Mouse (Mus musculus) macrophage (primary cell): ENCODE measurements around the gene Mtch1. TPM values are rescaled to one million over a fixed set of nuclear protein-coding genes. Genes with fewer than 3 reads are reported as not detected.

ENCODE experiments used
- H3K27ac ChIP-seq: fragments of 350-480 bp; formaldehyde crosslinking; 2 replicates; pipeline ENCODE4 v1.9.0; 2021
- H3K36me3 ChIP-seq: fragments of 350-480 bp; formaldehyde crosslinking; 2 replicates; pipeline ENCODE4 v1.9.0; 2021; ENCODE audit errors: inconsistent target
- H3K4me3 ChIP-seq: fragments of 350-480 bp; formaldehyde crosslinking; 2 replicates; pipeline ENCODE4 v1.9.0; 2021; ENCODE audit errors: inconsistent target
- H3K79me2 ChIP-seq: fragments of 350-480 bp; formaldehyde crosslinking; 2 replicates; pipeline ENCODE4 v1.9.0; 2021; ENCODE audit errors: inconsistent target
- WGBS: methylation state at CpG from one replicate; pipeline ENCODE4 v1.1.7; 2026; ENCODE audit warnings: inconsistent platforms; ENCODE audit not compliant: missing documents; 5-methylcytosine and 5-hydroxymethylcytosine counted together
- polyA plus RNA-seq: library from polyadenylated mRNA; stranded (reverse); fragments of 250-400 nt; gene quantifications from 3 replicates; pipeline ENCODE4 v1.2.4, GENCODE M21; 2018; ENCODE audit warnings: inconsistent platforms

Gene Mtch1
- polyA plus RNA-seq, 1 experiment from 2014 or later, result 107 TPM

- H3K79me2 ChIP-seq, result no peaks in the 10 kb centered on the region
- 97% methylated on average over 4 of the region's 4 CpGs for WGBS
- no peak overlapping the region for H3K27ac ChIP-seq
- peaks cover 75% of the 10 kb centered on the region; the same call in 1 of the 2 replicates for H3K36me3 ChIP-seq
- no peak overlapping the region for H3K4me3 ChIP-seq
Observed at GRCm38 (mm10) chr17:29299282-29299681, 48.5 kb downstream of the Mtch1 start.

- WGBS, result 93% methylated on average over 6 of the region's 6 CpGs
- no peak overlapping the region for H3K4me3 ChIP-seq
- H3K79me2 ChIP-seq, result no peaks in the 10 kb centered on the region
- H3K27ac ChIP-seq, result no peak overlapping the region
- H3K36me3 ChIP-seq, result peaks cover 88% of the 10 kb centered on the region; the same call in 1 of the 2 replicates
Observed at GRCm38 (mm10) chr17:29297813-29298212, 49.9 kb downstream of the Mtch1 start.

- Histone ChIP-seq H3K36me3 (peaks cover 85% of the 10 kb centered on the region; the same call in 1 of the 2 replicates), H3K4me3 (no peak overlapping the region), H3K79me2 (no peaks in the 10 kb centered on the region), H3K27ac (no peak overlapping the region)
- WGBS, result 94% methylated on average over 10 of the region's 10 CpGs
Observed at GRCm38 (mm10) chr17:29297321-29297720, 50.4 kb downstream of the Mtch1 start.

- H3K79me2 ChIP-seq, result no peaks in the 10 kb centered on the region
- no peak overlapping the region for H3K4me3 ChIP-seq
- WGBS, result 98% methylated on average over 5 of the region's 5 CpGs
- peaks cover 70% of the 10 kb centered on the region; the same call in 1 of the 2 replicates for H3K36me3 ChIP-seq
- H3K27ac ChIP-seq, result no peak overlapping the region
Observed at GRCm38 (mm10) chr17:29295835-29296234, 51.9 kb downstream of the Mtch1 start.

- no peak overlapping the region for H3K4me3 ChIP-seq
Observed at GRCm38 (mm10) chr17:29293807-29294605, 53.7 kb downstream of the Mtch1 start.

GRCm38 (mm10) chr17:29292996-29293395 lies 54.7 kb downstream of the Mtch1 start:
- 69% methylated on average over 3 of the region's 3 CpGs for WGBS

More at GRCm38 (mm10) chr17:29293807-29294605, 53.7 kb downstream of the Mtch1 start:
- WGBS, result 90% methylated on average over 9 of the region's 9 CpGs
- no peaks in the 10 kb centered on the region for H3K79me2 ChIP-seq
- peaks cover 53% of the 10 kb centered on the region; the same call in 1 of the 2 replicates for H3K36me3 ChIP-seq
- no peak overlapping the region for H3K27ac ChIP-seq

GRCm38 (mm10) chr17:29291793-29292192 lies 55.9 kb downstream of the Mtch1 start:
- Histone ChIP-seq H3K36me3 (peaks cover 43% of the 10 kb centered on the region; the same call in 1 of the 2 replicates), H3K4me3 (no peak overlapping the region), H3K79me2 (no peaks in the 10 kb centered on the region), H3K27ac (no peak overlapping the region)
- 74% methylated on average over 7 of the region's 7 CpGs for WGBS

More at GRCm38 (mm10) chr17:29292996-29293395, 54.7 kb downstream of the Mtch1 start:
- no peak overlapping the region for H3K27ac ChIP-seq
- no peaks in the 10 kb centered on the region for H3K79me2 ChIP-seq
- no peak overlapping the region for H3K4me3 ChIP-seq
- peaks cover 43% of the 10 kb centered on the region; the same call in 1 of the 2 replicates for H3K36me3 ChIP-seq

- H3K27ac ChIP-seq, result no peak overlapping the region
- no peak overlapping the region for H3K4me3 ChIP-seq
- WGBS, result 94% methylated on average over 21 of the region's 21 CpGs
- H3K79me2 ChIP-seq, result no peaks in the 10 kb centered on the region; the same call in 1 of the 2 replicates
- peaks cover 73% of the 10 kb centered on the region for H3K36me3 ChIP-seq
Observed at GRCm38 (mm10) chr17:29282216-29282952, 65.3 kb downstream of the Mtch1 start.

Other genes with a start within 250 kb of the Mtch1 start
- gene Rab44, start 233.8 kb downstream of the Mtch1 start, polyA plus RNA-seq, result 0.33 to 1.5 TPM (median 0.94 TPM) in 3 replicates
- gene Cpne5, start 109.8 kb downstream of the Mtch1 start, polyA plus RNA-seq, result not detected in 3 replicates
- gene Ppil1, start 83.7 kb downstream of the Mtch1 start, polyA plus RNA-seq, result 10.6 to 36.8 TPM (median 15.8 TPM) in 3 replicates
- 108 to 138 TPM (median 122 TPM) in 3 replicates for gene BC004004, start 79.1 kb downstream of the Mtch1 start, polyA plus RNA-seq
- gene Pi16, start 30.3 kb downstream of the Mtch1 start, polyA plus RNA-seq, result 0.22 TPM in 1 of 3 replicates, not detected in the others
- 29.2 to 94.0 TPM (median 43.1 TPM) in 3 replicates for gene Fgd2, start 13.0 kb upstream of the Mtch1 start, polyA plus RNA-seq
- gene Pim1, start 142.8 kb upstream of the Mtch1 start, polyA plus RNA-seq, result 30.0 to 53.7 TPM (median 48.6 TPM) in 3 replicates
- not detected in 3 replicates for gene Gm17657, start 201.7 kb upstream of the Mtch1 start, polyA plus RNA-seq
- 9.9 to 13.7 TPM (median 10.5 TPM) in 3 replicates for gene Tbc1d22b, start 201.9 kb upstream of the Mtch1 start, polyA plus RNA-seq
- 0.67 TPM in 1 of 3 replicates, not detected in the others for gene Tmem217, start 204.5 kb upstream of the Mtch1 start, polyA plus RNA-seq